Mouse (Mus musculus) kidney, adult 2 months (tissue): Measurements from ENCODE around the gene Cenpn.

Source experiments
- CTCF ChIP-seq: fragments of 200-500 bp; conservative IDR thresholded peaks from 2 replicates; pipeline ENCODE4 v1.5.1; 2011; ENCODE audit warnings: low read depth, mild to moderate bottlenecking, control low read depth, low read length, moderate library complexity, mixed read lengths; ENCODE audit not compliant: insufficient read depth, insufficient read length
- POLR2A ChIP-seq: fragments of 200-500 bp; IDR thresholded peaks from one replicate; pipeline ENCODE4 v1.6.1; 2011; ENCODE audit warnings: low read depth, low read length, control low read depth

DNA sequence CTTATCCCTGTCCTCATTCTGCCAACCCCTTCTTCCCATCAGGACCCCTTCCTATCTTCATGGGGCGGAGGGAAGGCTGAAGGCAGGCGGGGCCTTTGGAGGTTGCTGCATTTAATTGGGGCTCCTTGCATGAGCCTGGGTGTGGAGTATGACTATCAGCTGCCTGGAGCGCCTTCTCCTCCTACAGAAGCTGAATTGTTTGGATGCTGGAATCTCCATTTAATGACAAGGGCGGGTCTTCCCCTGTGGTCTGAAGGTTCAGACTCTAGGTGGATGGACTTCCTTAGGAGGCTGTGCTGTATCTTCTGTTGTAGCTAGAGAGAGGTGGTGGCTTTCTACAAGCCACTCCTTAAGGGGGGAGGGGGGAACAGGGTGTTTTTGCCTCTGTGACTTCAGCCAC is 13.4 kb downstream of the Cenpn start:
- TF ChIP-seq CTCF (no peak), POLR2A (no peak)
